Mouse (Mus musculus) kidney, embryonic 15.5 days (tissue): ENCODE data around the gene Bach2. TPM values are rescaled to one million over a fixed set of nuclear protein-coding genes. Genes with fewer than 3 reads are reported as not detected.

ENCODE experiments used
- ATAC-seq: fragments of 200-750 bp; cut with Nextera tagmentation; replicated peaks from 2 replicates; pipeline ENCODE4 v1.8.0; 2017; ENCODE audit warnings: moderate TSS enrichment; ENCODE audit not compliant: low FRiP score
- H3K27ac ChIP-seq: fragments of 300-500 bp; sonication (generic); 2 replicates; pipeline ENCODE4 v1.5.1; 2015; ENCODE audit warnings: mild to moderate bottlenecking, inconsistent platforms
- H3K27me3 ChIP-seq: fragments of 300-500 bp; sonication (generic); 2 replicates; pipeline ENCODE4 v1.6.1; 2015; ENCODE audit warnings: inconsistent platforms
- H3K36me3 ChIP-seq: fragments of 300-500 bp; sonication (generic); 2 replicates; pipeline ENCODE4 v1.6.1; 2015; ENCODE audit warnings: inconsistent platforms
- H3K4me1 ChIP-seq: fragments of 300-500 bp; sonication (generic); 2 replicates; pipeline ENCODE4 v1.6.1; 2015; ENCODE audit warnings: inconsistent platforms
- H3K4me2 ChIP-seq: fragments of 300-500 bp; sonication (generic); 2 replicates; pipeline ENCODE4 v1.6.1; 2015; ENCODE audit warnings: moderate library complexity, mild to moderate bottlenecking, inconsistent platforms
- H3K4me3 ChIP-seq: fragments of 300-500 bp; sonication (generic); replicated peaks from 2 replicates; pipeline ENCODE4 v1.5.1; 2015; ENCODE audit warnings: mild to moderate bottlenecking, inconsistent platforms
- H3K9ac ChIP-seq: fragments of 300-500 bp; sonication (generic); 2 replicates; pipeline ENCODE4 v1.6.1; 2015; ENCODE audit warnings: mild to moderate bottlenecking, inconsistent platforms
- H3K9me3 ChIP-seq: fragments of 300-500 bp; sonication (generic); replicated peaks from 2 replicates; pipeline ENCODE4 v1.6.1; 2016; ENCODE audit warnings: inconsistent platforms
- WGBS: fragments of 180-500 bp; shearing (Covaris S2); methylation state at CpG from one replicate; pipeline ENCODE4 v1.1.7; 2015; ENCODE audit warnings: mixed read lengths; 5-methylcytosine and 5-hydroxymethylcytosine counted together
- polyA plus RNA-seq: library from polyadenylated mRNA; unstranded; fragments of >200 nt; fragmentation: Nextera tagmentation; extraction: Ambion mirVana; gene quantifications from 2 replicates; pipeline ENCODE4 v1.2.1, GENCODE M21; 2015

Gene Bach2
- polyA plus RNA-seq, 1 experiment from 2014 or later = 8.8 TPM

GRCm38 (mm10) chr4:32305036-32305615, 66.5 kb downstream of the Bach2 start:
- no peak for ATAC-seq
- peaks cover 54% of the 10 kb centered on the region for H3K4me1 ChIP-seq
- no peaks in the 10 kb centered on the region for H3K36me3 ChIP-seq
- peak overlapping the region; percentile 48 for H3K4me2 ChIP-seq
- peak overlapping the region; percentile 92 for H3K27ac ChIP-seq
- no peaks in the 10 kb centered on the region for H3K27me3 ChIP-seq
- WGBS = 38% methylated on average over 18 of the region's 18 CpGs
- no peak overlapping the region for H3K4me3 ChIP-seq
- H3K9me3 ChIP-seq = no peaks in the 10 kb centered on the region
- no peak overlapping the region for H3K9ac ChIP-seq

- Histone ChIP-seq H3K9me3 (no peaks in the 10 kb centered on the region), H3K4me2 (no peak overlapping the region), H3K27ac (peak overlapping the region; percentile 33; the same call in 1 of the 2 replicates), H3K36me3 (no peaks in the 10 kb centered on the region), H3K9ac (no peak overlapping the region), H3K4me1 (peaks cover 53% of the 10 kb centered on the region), H3K4me3 (no peak overlapping the region), H3K27me3 (no peaks in the 10 kb centered on the region)
- ATAC-seq = no peak
- 74% methylated on average over 6 of the region's 6 CpGs for WGBS
These were observed 67.1 kb downstream of the Bach2 start for GRCm38 (mm10) chr4:32305683-32306082.

GRCm38 (mm10) chr4:32306169-32306792, 67.7 kb downstream of the Bach2 start:
- no peaks in the 10 kb centered on the region for H3K27me3 ChIP-seq
- peaks cover 47% of the 10 kb centered on the region for H3K4me1 ChIP-seq

GRCm38 (mm10) chr4:32307215-32307614, 68.6 kb downstream of the Bach2 start:
- Histone ChIP-seq H3K27ac (no peak overlapping the region), H3K4me2 (no peak overlapping the region), H3K9me3 (no peaks in the 10 kb centered on the region), H3K4me3 (no peak overlapping the region), H3K36me3 (no peaks in the 10 kb centered on the region), H3K9ac (no peak overlapping the region), H3K27me3 (no peaks in the 10 kb centered on the region), H3K4me1 (peaks cover 48% of the 10 kb centered on the region)
- 89% methylated on average over 5 of the region's 5 CpGs for WGBS
- ATAC-seq = no peak

More at GRCm38 (mm10) chr4:32306169-32306792, 67.7 kb downstream of the Bach2 start:
- Histone ChIP-seq H3K27ac (peak overlapping the region; percentile 72), H3K9me3 (no peaks in the 10 kb centered on the region), H3K9ac (no peak overlapping the region), H3K4me3 (no peak overlapping the region), H3K4me2 (no peak overlapping the region), H3K36me3 (no peaks in the 10 kb centered on the region)
- WGBS = 28% methylated on average over 3 of the region's 3 CpGs
- no peak for ATAC-seq

- peak overlapping the region; percentile 41; the same call in 1 of the 2 replicates for H3K27ac ChIP-seq
- H3K4me2 ChIP-seq = 0 out of 2 replicates have a peak overlapping the region, but pooled peaks have one; percentile 5
- H3K4me1 ChIP-seq = peaks cover 11% of the 10 kb centered on the region
- peak; percentile 63; the same call in 1 of the 2 replicates for ATAC-seq
- no peaks in the 10 kb centered on the region for H3K27me3 ChIP-seq
- peaks cover 5% of the 10 kb centered on the region; the same call in 1 of the 2 replicates for H3K9me3 ChIP-seq
- H3K9ac ChIP-seq = no peak overlapping the region
- H3K36me3 ChIP-seq = peaks cover 2% of the 10 kb centered on the region
- H3K4me3 ChIP-seq = no peak overlapping the region
- WGBS = 32% methylated on average over 10 of the region's 10 CpGs
These were observed 73.8 kb downstream of the Bach2 start for GRCm38 (mm10) chr4:32312171-32312946.

GRCm38 (mm10) chr4:32314919-32315318, 76.3 kb downstream of the Bach2 start:
- 78% methylated on average over 3 of the region's 3 CpGs for WGBS
- no peak for ATAC-seq

GRCm38 (mm10) chr4:32318608-32319007, 80.0 kb downstream of the Bach2 start:
- Histone ChIP-seq H3K36me3 (peaks cover 14% of the 10 kb centered on the region), H3K4me2 (no peak overlapping the region), H3K9me3 (peaks cover 9% of the 10 kb centered on the region; the same call in 1 of the 2 replicates), H3K4me1 (no peaks in the 10 kb centered on the region), H3K9ac (no peak overlapping the region), H3K27ac (no peak overlapping the region), H3K27me3 (no peaks in the 10 kb centered on the region), H3K4me3 (no peak overlapping the region)
- no peak for ATAC-seq
- WGBS = 100% methylated on average over 1 of the region's 1 CpGs

More at GRCm38 (mm10) chr4:32314919-32315318, 76.3 kb downstream of the Bach2 start:
- Histone ChIP-seq H3K4me2 (no peak overlapping the region), H3K4me3 (no peak overlapping the region), H3K9me3 (peaks cover 9% of the 10 kb centered on the region; the same call in 1 of the 2 replicates), H3K36me3 (peaks cover 14% of the 10 kb centered on the region), H3K27me3 (no peaks in the 10 kb centered on the region), H3K27ac (no peak overlapping the region), H3K9ac (no peak overlapping the region), H3K4me1 (peaks cover 11% of the 10 kb centered on the region; the same call in 1 of the 2 replicates)

GRCm38 (mm10) chr4:32319327-32319726, 80.7 kb downstream of the Bach2 start:
- Histone ChIP-seq H3K27me3 (no peaks in the 10 kb centered on the region), H3K9ac (no peak overlapping the region), H3K27ac (no peak overlapping the region), H3K9me3 (peaks cover 9% of the 10 kb centered on the region; the same call in 1 of the 2 replicates), H3K4me1 (no peaks in the 10 kb centered on the region), H3K36me3 (peaks cover 14% of the 10 kb centered on the region), H3K4me2 (no peak overlapping the region), H3K4me3 (no peak overlapping the region)
- ATAC-seq = no peak
- WGBS = 88% methylated on average over 3 of the region's 3 CpGs

GRCm38 (mm10) chr4:32320039-32320438, 81.4 kb downstream of the Bach2 start:
- ATAC-seq = no peak
- Histone ChIP-seq H3K9me3 (peaks cover 9% of the 10 kb centered on the region; the same call in 1 of the 2 replicates), H3K4me2 (no peak overlapping the region), H3K9ac (no peak overlapping the region), H3K27me3 (no peaks in the 10 kb centered on the region), H3K27ac (no peak overlapping the region), H3K4me3 (no peak overlapping the region), H3K4me1 (no peaks in the 10 kb centered on the region), H3K36me3 (peaks cover 14% of the 10 kb centered on the region)
- 91% methylated on average over 1 of the region's 1 CpGs for WGBS

- Histone ChIP-seq H3K27me3 (no peaks in the 10 kb centered on the region), H3K4me2 (no peak overlapping the region), H3K9ac (no peak overlapping the region), H3K4me1 (peaks cover 11% of the 10 kb centered on the region), H3K9me3 (no peaks in the 10 kb centered on the region), H3K36me3 (no peaks in the 10 kb centered on the region), H3K27ac (no peak overlapping the region), H3K4me3 (no peak overlapping the region)
- ATAC-seq = no peak
- 96% methylated on average over 6 of the region's 6 CpGs for WGBS
These were observed 85.5 kb downstream of the Bach2 start for GRCm38 (mm10) chr4:32324111-32324510.

- no peaks in the 10 kb centered on the region for H3K27me3 ChIP-seq
- 78% methylated on average over 4 of the region's 4 CpGs for WGBS
- no peaks in the 10 kb centered on the region for H3K36me3 ChIP-seq
These were observed 86.4 kb downstream of the Bach2 start for GRCm38 (mm10) chr4:32324967-32325366.

GRCm38 (mm10) chr4:32325596-32325995, 87.0 kb downstream of the Bach2 start:
- Histone ChIP-seq H3K4me1 (peaks cover 11% of the 10 kb centered on the region), H3K27me3 (no peaks in the 10 kb centered on the region), H3K4me3 (no peak overlapping the region), H3K4me2 (no peak overlapping the region), H3K9me3 (no peaks in the 10 kb centered on the region), H3K9ac (no peak overlapping the region), H3K36me3 (no peaks in the 10 kb centered on the region), H3K27ac (no peak overlapping the region)
- WGBS = 68% methylated on average over 3 of the region's 3 CpGs
- no peak for ATAC-seq

More at GRCm38 (mm10) chr4:32324967-32325366, 86.4 kb downstream of the Bach2 start:
- H3K4me2 ChIP-seq = no peak overlapping the region
- no peak overlapping the region for H3K9ac ChIP-seq
- no peaks in the 10 kb centered on the region for H3K9me3 ChIP-seq
- H3K27ac ChIP-seq = no peak overlapping the region
- H3K4me1 ChIP-seq = peaks cover 11% of the 10 kb centered on the region
- H3K4me3 ChIP-seq = no peak overlapping the region
- ATAC-seq = no peak
